Mouse (Mus musculus): ENCODE results near the gene Slc11a1. TPM values are rescaled to one million over a fixed set of nuclear protein-coding genes. Genes with fewer than 3 reads are reported as not detected.

The Slc11a1 gene
- total RNA-seq, 1 experiment from 2014 or later = 180 TPM

- ATAC-seq (replicated peaks; ENCODE audit: insufficient number of reproducible peaks, low FRiP score, low TSS enrichment, poor library complexity, severe bottlenecking) = no peak
These were observed 23.7 kb upstream of the Slc11a1 start for GRCm38 (mm10) chr1:74351185-74351769.

GRCm38 (mm10) chr1:74352532-74353096 lies 22.4 kb upstream of the Slc11a1 start:
- ATAC-seq (replicated peaks; ENCODE audit: insufficient number of reproducible peaks, low FRiP score, low TSS enrichment, poor library complexity, severe bottlenecking) = no peak

GRCm38 (mm10) chr1:74353453-74354229 lies 21.4 kb upstream of the Slc11a1 start:
- no peak for ATAC-seq (replicated peaks; ENCODE audit: insufficient number of reproducible peaks, low FRiP score, low TSS enrichment, poor library complexity, severe bottlenecking)

DNA sequence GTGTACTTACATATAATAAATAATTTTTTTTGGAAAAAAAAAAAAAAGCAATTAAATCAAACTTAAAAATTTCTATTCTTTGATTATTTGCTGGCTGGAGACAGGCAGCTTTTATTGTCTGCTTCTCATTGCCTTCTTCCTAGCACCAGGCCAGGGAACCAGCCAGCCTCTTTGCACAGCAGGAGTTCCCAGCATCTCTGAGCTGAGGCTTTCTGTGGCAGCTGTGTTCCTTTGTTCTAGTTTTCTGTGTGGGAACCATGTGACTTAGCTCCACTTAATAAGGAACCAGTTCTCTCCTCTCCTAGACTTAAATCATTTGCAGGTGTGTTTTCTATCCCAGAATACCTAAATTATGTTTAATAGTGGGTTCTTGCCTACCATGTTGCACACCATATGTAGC lies 17.5 kb upstream of the Slc11a1 start:
- no peak for ATAC-seq (replicated peaks; ENCODE audit: insufficient number of reproducible peaks, low FRiP score, low TSS enrichment, poor library complexity, severe bottlenecking)

DNA sequence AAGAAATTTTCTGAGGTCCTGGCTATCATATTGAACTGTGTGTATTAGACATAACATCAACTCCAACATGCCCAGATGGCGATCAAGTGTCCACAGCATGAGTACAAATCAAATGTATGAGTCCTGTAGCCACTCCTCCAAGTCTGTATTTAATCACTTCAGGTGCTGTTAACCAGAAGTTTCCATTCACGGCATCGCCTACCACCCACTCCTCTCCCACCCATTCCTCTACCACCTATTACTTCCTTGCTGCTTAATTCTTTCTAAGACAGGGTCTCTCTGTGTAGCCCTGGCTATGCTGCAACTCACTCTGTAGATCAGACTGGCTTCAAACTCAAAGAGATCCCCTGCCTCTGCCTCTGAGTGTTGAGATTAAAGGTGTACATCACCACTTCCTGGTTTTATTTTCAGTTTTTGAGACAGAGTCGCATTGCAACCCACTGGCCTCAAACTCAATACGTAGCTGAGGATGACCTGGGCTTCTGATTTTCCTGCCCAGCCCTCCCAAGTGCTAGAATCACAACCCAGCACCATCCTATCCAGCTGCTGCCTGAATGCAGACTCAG lies 15.0 kb upstream of the Slc11a1 start:
- no peak for ATAC-seq (replicated peaks; ENCODE audit: insufficient number of reproducible peaks, low FRiP score, low TSS enrichment, poor library complexity, severe bottlenecking)

- ATAC-seq (replicated peaks; ENCODE audit: insufficient number of reproducible peaks, low FRiP score, low TSS enrichment, poor library complexity, severe bottlenecking) = peak; percentile 82
These were observed 13.2 kb upstream of the Slc11a1 start, which contains the start of gene Catip for GRCm38 (mm10) chr1:74361812-74362211. Gene Catip (plus strand): TSS chr1:74362108.

DNA sequence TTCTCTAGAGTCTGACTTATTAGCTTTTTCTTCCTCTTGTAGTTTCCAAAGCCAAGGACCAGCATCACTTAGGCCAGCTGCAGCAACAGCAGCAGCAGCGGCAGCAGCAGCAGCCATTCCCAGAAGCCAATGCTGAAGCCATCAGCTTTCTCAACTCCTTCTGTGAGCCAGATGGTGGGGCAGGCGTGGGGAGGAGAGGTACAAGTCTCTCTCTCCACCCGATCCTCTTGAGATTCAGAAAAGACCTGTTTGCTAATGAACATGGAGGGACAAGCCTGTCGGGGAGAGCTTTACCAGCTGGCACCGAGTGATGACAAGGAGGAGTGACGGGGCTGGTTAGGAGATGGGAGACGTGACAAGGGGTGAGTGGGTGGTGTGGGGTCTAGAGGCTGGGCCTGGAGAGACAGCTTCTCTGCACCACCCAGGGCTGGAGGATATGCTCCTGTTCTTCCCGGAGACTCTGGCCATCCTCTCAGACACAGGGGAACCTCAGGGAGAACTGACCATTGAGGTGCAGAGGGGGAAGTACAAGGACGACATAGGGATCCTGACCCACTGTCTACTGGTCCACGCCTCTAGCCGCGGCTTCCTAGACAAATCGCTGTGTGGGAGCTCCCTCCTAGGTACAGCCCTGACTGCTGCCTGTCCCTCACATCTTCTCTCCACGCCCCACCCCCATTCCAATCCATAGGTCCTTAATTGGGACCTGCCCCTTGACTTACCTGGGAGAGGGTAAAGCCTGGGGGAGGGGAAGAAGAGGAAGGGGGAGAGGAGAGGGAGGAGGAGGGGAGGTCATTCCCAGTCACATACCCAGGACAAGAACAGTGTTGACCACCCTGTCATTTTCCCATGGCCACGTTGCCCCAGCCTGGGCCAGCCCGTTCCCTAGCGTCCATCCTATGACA lies 12.4 kb upstream of the Slc11a1 start:
- no peak for ATAC-seq (replicated peaks; ENCODE audit: insufficient number of reproducible peaks, low FRiP score, low TSS enrichment, poor library complexity, severe bottlenecking)

DNA sequence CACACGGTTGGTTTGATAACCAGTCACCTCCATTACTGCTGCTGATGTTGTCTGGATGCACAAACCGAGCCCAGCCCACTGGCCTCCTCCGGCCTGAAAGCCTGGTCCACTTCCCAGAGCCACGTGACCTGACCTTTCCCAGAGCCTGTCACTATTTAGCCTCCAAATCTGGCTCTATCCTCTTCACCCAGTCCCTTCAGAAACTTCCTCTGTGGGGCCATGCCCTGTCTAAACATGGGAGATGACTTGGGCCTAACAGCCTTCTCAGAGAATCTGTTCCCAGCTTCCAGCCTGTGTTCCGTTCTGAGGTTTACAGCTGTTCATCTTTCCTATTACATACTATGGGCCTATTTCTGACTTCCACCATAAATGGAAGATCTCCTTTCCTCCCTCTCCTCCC lies 11.6 kb upstream of the Slc11a1 start:
- no peak for ATAC-seq (replicated peaks; ENCODE audit: insufficient number of reproducible peaks, low FRiP score, low TSS enrichment, poor library complexity, severe bottlenecking)

GRCm38 (mm10) chr1:74364270-74364669 lies 10.7 kb upstream of the Slc11a1 start:
- no peak for ATAC-seq (replicated peaks; ENCODE audit: insufficient number of reproducible peaks, low FRiP score, low TSS enrichment, poor library complexity, severe bottlenecking)

DNA sequence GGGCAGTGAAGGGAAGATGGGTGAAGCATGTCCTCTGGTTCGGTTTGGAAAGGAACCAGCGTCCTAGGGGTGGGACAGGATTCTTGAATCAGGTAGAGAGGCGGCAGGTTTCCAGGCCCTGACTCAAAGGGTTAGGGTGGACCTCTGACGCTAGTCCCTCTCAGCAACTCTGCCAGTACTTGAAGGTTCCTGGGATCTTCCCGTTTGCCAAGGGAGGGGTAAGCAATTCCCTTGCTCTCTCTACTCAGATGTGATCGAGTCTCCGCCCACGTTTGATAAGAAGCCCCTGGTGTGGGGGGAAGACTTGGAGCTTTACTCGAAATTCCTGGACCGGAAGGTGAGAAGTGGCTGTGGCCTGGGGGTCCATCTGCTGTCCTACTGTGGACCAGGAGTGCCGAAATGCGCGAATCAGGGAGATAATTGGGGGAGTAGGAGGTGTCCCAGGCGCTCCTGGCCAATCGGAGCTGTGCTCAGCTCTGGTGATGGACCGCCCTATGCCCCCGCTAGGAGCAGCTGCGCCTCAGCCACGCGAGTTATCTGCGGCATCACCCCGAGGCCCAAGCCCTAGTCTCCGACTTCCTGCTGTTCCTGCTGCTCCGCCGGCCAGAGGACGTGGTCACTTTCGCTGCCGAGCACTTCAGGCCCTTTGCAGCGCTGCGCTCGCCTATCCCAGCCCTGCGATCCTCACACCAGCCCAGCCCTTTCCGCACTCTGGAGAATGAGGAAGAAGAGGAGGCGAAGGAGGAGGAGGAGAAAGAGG lies 6.9 kb upstream of the Slc11a1 start:
- ATAC-seq (replicated peaks; ENCODE audit: insufficient number of reproducible peaks, low FRiP score, low TSS enrichment, poor library complexity, severe bottlenecking) = peak; percentile 69

GRCm38 (mm10) chr1:74370040-74370439 lies 5.0 kb upstream of the Slc11a1 start:
- no peak for ATAC-seq (replicated peaks; ENCODE audit: insufficient number of reproducible peaks, low FRiP score, low TSS enrichment, poor library complexity, severe bottlenecking)

DNA sequence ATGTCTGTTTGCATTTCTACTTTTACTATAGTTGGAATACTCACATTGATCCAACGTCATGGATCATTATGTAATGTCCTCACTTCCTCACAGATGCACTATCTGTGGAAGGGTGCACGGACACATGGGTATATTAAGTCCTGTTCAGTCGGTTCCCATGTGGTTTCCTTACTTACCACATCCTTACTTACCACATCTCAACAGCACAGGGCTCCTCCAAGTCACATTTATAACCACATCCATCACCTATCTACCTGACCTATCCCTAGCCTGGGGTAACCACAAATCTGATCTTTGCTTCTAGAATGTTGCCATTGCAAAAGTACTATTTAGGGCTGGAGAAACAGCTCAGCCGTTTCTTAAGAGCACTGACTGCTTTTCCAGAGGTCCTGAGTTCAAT lies 1.6 kb upstream of the Slc11a1 start:
- peak; percentile 37 for ATAC-seq (replicated peaks; ENCODE audit: insufficient number of reproducible peaks, low FRiP score, low TSS enrichment, poor library complexity, severe bottlenecking)

GRCm38 (mm10) chr1:74375561-74375960 lies 566 bp downstream of the Slc11a1 start:
- ATAC-seq (replicated peaks; ENCODE audit: insufficient number of reproducible peaks, low FRiP score, low TSS enrichment, poor library complexity, severe bottlenecking) = no peak

DNA sequence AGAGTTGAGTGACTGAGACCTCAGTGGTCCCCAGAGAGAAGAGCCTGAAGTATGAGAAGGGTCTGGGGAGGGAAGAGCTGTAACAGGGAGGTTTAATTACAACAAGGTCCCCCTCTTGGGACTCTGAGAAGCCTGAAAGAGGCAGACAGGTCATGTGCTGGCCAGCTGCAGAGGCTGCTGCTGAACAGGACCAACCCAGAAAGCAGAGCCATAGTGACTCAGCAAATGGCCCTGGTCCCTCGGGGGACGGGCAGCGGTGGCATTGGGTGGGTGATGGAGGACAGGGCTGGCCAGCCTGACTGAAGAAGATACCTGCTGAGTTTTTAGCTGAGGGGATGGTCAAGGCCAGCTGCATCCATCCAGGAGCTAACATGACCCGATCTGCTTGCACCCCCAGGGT lies 1.4 kb downstream of the Slc11a1 start:
- no peak for ATAC-seq (replicated peaks; ENCODE audit: insufficient number of reproducible peaks, low FRiP score, low TSS enrichment, poor library complexity, severe bottlenecking)

- ATAC-seq (replicated peaks; ENCODE audit: insufficient number of reproducible peaks, low FRiP score, low TSS enrichment, poor library complexity, severe bottlenecking) = no peak
These were observed 4.1 kb downstream of the Slc11a1 start for GRCm38 (mm10) chr1:74379058-74379504.

- no peak for ATAC-seq (replicated peaks; ENCODE audit: insufficient number of reproducible peaks, low FRiP score, low TSS enrichment, poor library complexity, severe bottlenecking)
These were observed 5.5 kb downstream of the Slc11a1 start for GRCm38 (mm10) chr1:74380484-74380883.

- peak; percentile 80 for ATAC-seq (replicated peaks; ENCODE audit: insufficient number of reproducible peaks, low FRiP score, low TSS enrichment, poor library complexity, severe bottlenecking)
These were observed 6.6 kb downstream of the Slc11a1 start for GRCm38 (mm10) chr1:74381588-74382021.

- ATAC-seq (replicated peaks; ENCODE audit: insufficient number of reproducible peaks, low FRiP score, low TSS enrichment, poor library complexity, severe bottlenecking) = no peak
These were observed 8.4 kb downstream of the Slc11a1 start for GRCm38 (mm10) chr1:74383385-74383784.

All from monocyte, adult 5-6 weeks (primary cell).